Mouse (Mus musculus) MEL (cell line): ENCODE results near the gene Rhoa. TPM values are rescaled to one million over a fixed set of nuclear protein-coding genes. Genes with fewer than 3 reads are reported as not detected.

ENCODE experiments used
- DNase-seq: peaks from one replicate; pipeline ENCODE4 v3.0.0; 2011; ENCODE audit warnings: low read depth, low spot score
- H3K27ac ChIP-seq: 2 replicates; pipeline ENCODE4 v1.5.1; 2012; ENCODE audit warnings: low read depth, mild to moderate bottlenecking, control low read depth, low read length, moderate library complexity; ENCODE audit not compliant: control insufficient read depth
- H3K27me3 ChIP-seq, 2 experiments: fragments of 150-350 bp in 1 of 2; sonication (generic) in 1 of 2; 2 replicates each; pipeline ENCODE4 v1.6.1; 2012; ENCODE audit warnings: low read length in 2 of 2, mild to moderate bottlenecking in 2 of 2, improper control_type of control experiment in 1 of 2, moderate library complexity in 1 of 2; ENCODE audit not compliant: insufficient read depth in 2 of 2, control insufficient read depth in 1 of 2
- H3K36me3 ChIP-seq, 2 experiments: 2 replicates each; pipeline ENCODE4 v1.6.1; 2012 to 2014; ENCODE audit warnings: low read length in 2 of 2, improper control_type of control experiment in 1 of 2, inconsistent platforms in 1 of 2, mild to moderate bottlenecking in 1 of 2; ENCODE audit not compliant: insufficient read depth in 2 of 2, control insufficient read depth in 1 of 2
- H3K4me1 ChIP-seq, 2 experiments: fragments of 150-350 bp in 1 of 2; sonication (generic) in 1 of 2; 2 replicates each; pipeline ENCODE4 v1.6.1; 2012; ENCODE audit warnings: low read length in 2 of 2, improper control_type of control experiment in 1 of 2, mild to moderate bottlenecking in 1 of 2; ENCODE audit not compliant: insufficient read depth in 2 of 2, control insufficient read depth in 1 of 2
- H3K4me3 ChIP-seq, 2 experiments: fragments of 150-350 bp in 1 of 2; sonication (generic) in 1 of 2; 2 replicates each; pipeline ENCODE4 v1.5.1; 2012; ENCODE audit warnings: low read depth in 2 of 2, low read length in 2 of 2, mild to moderate bottlenecking in 2 of 2, moderate library complexity in 2 of 2, control low read depth in 1 of 2, improper control_type of control experiment in 1 of 2; ENCODE audit not compliant: control insufficient read depth in 1 of 2, insufficient read depth in 1 of 2
- H3K79me2 ChIP-seq: 2 replicates; pipeline ENCODE4 v1.6.1; 2012; ENCODE audit warnings: mild to moderate bottlenecking, low read length, moderate library complexity; ENCODE audit not compliant: control insufficient read depth, poor library complexity, insufficient read depth
- H3K9ac ChIP-seq: 2 replicates; pipeline ENCODE4 v1.6.1; 2012; ENCODE audit warnings: low read depth, mild to moderate bottlenecking, control low read depth, low read length, moderate library complexity; ENCODE audit not compliant: control insufficient read depth, poor library complexity, severe bottlenecking
- H3K9me3 ChIP-seq: fragments of 150-350 bp; sonication (generic); replicated peaks from 2 replicates; pipeline ENCODE4 v1.6.1; 2012; ENCODE audit warnings: mild to moderate bottlenecking, low read length, improper control_type of control experiment, moderate library complexity; ENCODE audit not compliant: insufficient read depth
- CHD2 ChIP-seq: IDR thresholded peaks from 2 replicates; pipeline ENCODE4 v1.6.1; 2011; ENCODE audit warnings: low read length, improper control_type of control experiment
- EP300 ChIP-seq, 2 experiments: IDR thresholded peaks; 2 replicates each; pipeline ENCODE4 v1.6.1; 2011; ENCODE audit warnings: improper control_type of control experiment in 2 of 2, low read length in 2 of 2, low read depth in 1 of 2, mild to moderate bottlenecking in 1 of 2
- GABPA ChIP-seq: IDR thresholded peaks from 2 replicates; pipeline ENCODE4 v1.6.1; 2012; ENCODE audit warnings: low read depth, mild to moderate bottlenecking, inconsistent platforms, low read length, improper control_type of control experiment, moderate library complexity
- HCFC1 ChIP-seq: IDR thresholded peaks from 2 replicates; pipeline ENCODE4 v1.6.1; 2012; ENCODE audit warnings: low read depth, mild to moderate bottlenecking, inconsistent platforms, low read length, improper control_type of control experiment, moderate library complexity
- JUND ChIP-seq: IDR thresholded peaks from 2 replicates; pipeline ENCODE4 v1.6.1; 2011; ENCODE audit warnings: low read depth, mild to moderate bottlenecking, improper control_type of control experiment, low read length
- KAT2A ChIP-seq: conservative IDR thresholded peaks from 2 replicates; pipeline ENCODE4 v1.6.1; 2012; ENCODE audit warnings: low read depth, low read length, improper control_type of control experiment, inconsistent platforms
- MAFK ChIP-seq: IDR thresholded peaks from 2 replicates; pipeline ENCODE4 v1.6.1; 2011; ENCODE audit warnings: low read depth, mild to moderate bottlenecking, low read length, improper control_type of control experiment, borderline replicate concordance
- MAX ChIP-seq: IDR thresholded peaks from 2 replicates; pipeline ENCODE4 v1.6.1; 2011; ENCODE audit warnings: low read length, improper control_type of control experiment
- MYB ChIP-seq: IDR thresholded peaks from 2 replicates; pipeline ENCODE4 v1.6.1; 2011; ENCODE audit warnings: mild to moderate bottlenecking, low read depth, low read length, improper control_type of control experiment
- NELFE ChIP-seq: IDR thresholded peaks from 2 replicates; pipeline ENCODE4 v1.6.1; 2011; ENCODE audit warnings: low read depth, low read length, improper control_type of control experiment
- RAD21 ChIP-seq: IDR thresholded peaks from 2 replicates; pipeline ENCODE4 v1.6.1; 2011; ENCODE audit warnings: mild to moderate bottlenecking, low read depth, low read length, improper control_type of control experiment
- SMC3 ChIP-seq: IDR thresholded peaks from 2 replicates; pipeline ENCODE4 v1.6.1; 2011; ENCODE audit warnings: low read depth, low read length, improper control_type of control experiment
- USF1 ChIP-seq: IDR thresholded peaks from 2 replicates; pipeline ENCODE4 v1.6.1; 2014; ENCODE audit warnings: low read depth, mild to moderate bottlenecking, inconsistent platforms, low read length, improper control_type of control experiment, moderate library complexity
- USF2 ChIP-seq, 2 experiments: IDR thresholded peaks; 2 replicates each; pipeline ENCODE4 v1.6.1; 2011 to 2012; ENCODE audit warnings: improper control_type of control experiment in 2 of 2, low read length in 2 of 2, borderline replicate concordance in 1 of 2, inconsistent platforms in 1 of 2, low read depth in 1 of 2, mild to moderate bottlenecking in 1 of 2; ENCODE audit not compliant: insufficient read depth in 1 of 2
- ZC3H11A ChIP-seq: IDR thresholded peaks from 2 replicates; pipeline ENCODE4 v1.6.1; 2012; ENCODE audit warnings: low read depth, mild to moderate bottlenecking, inconsistent platforms, low read length, improper control_type of control experiment
- ZMIZ1 ChIP-seq: IDR thresholded peaks from 2 replicates; pipeline ENCODE4 v1.6.1; 2012; ENCODE audit warnings: low read depth, mild to moderate bottlenecking, inconsistent platforms, low read length, improper control_type of control experiment, moderate library complexity
- polyA plus RNA-seq, 2 experiments: library from polyadenylated mRNA; stranded (reverse) in 1 of 2; unstranded in 1 of 2; fragments of >175 nt in 1 of 2; fragments of >200 nt in 1 of 2; gene quantifications; 2 replicates each; pipeline versions ENCODE4 v1.2.1 to v1.2.4; 2012; ENCODE audit warnings: low replicate concordance in 2 of 2, low read depth in 1 of 2; ENCODE audit not compliant: insufficient read length in 2 of 2, insufficient read depth in 1 of 2, missing spikeins in 1 of 2
- total RNA-seq: library from RNA; depleted of rRNA; stranded (reverse); fragments of 300-350 nt; gene quantifications from 2 replicates; pipeline ENCODE4 v1.2.3, GENCODE M21; 2012

The Rhoa gene
- total and polyA plus RNA-seq, 3 experiments: 80.9 to 241 TPM; not detected in 1

DNA sequence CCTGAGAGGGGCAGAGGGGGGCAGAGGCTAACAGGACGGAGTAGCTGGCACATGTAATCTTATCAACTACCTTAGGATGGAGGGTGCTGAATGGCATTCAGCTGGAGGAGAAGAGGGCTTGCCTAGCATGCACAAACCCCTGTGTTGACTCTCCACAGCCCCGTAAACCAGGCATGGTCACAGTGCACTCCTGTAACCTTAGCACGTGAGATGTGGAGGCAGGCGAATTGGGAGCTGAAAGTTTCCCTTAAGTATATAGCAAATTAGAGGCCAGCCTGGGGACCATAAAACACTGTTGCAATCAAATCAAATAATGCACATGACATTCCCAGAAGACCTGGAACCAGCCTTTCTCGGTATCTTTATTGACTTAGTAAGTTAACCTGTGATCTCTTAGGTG is 72.8 kb downstream of the Rhoa start:
- no peak for DNase-seq
- H3K4me3 ChIP-seq: no peak overlapping the region
- H3K4me1 ChIP-seq: no peaks in the 10 kb centered on the region
- no peak overlapping the region for H3K9ac ChIP-seq
- no peaks in the 10 kb centered on the region for H3K79me2 ChIP-seq
- TF ChIP-seq USF1 (no peak), KAT2A (no peak), HCFC1 (no peak), ZMIZ1 (no peak), JUND (no peak), MAX (no peak), CHD2 (no peak), RAD21 (no peak), MAFK (no peak)
- TF ChIP-seq, all 39 proteins: peak for 0
- no peaks in the 10 kb centered on the region for H3K9me3 ChIP-seq
- no peaks in the 10 kb centered on the region for H3K27me3 ChIP-seq
- H3K27ac ChIP-seq: no peak overlapping the region
- H3K36me3 ChIP-seq: peaks cover 0 to 22% of the 10 kb centered on the region in 2 experiments; a peak in 2 of 4 replicates

- no peak for DNase-seq
- Histone ChIP-seq H3K4me3 (no peak overlapping the region), H3K9ac (no peak overlapping the region), H3K79me2 (no peaks in the 10 kb centered on the region), H3K27ac (no peak overlapping the region), H3K4me1 (no peaks in the 10 kb centered on the region), H3K27me3 (no peaks in the 10 kb centered on the region), H3K9me3 (no peaks in the 10 kb centered on the region), H3K36me3 (peaks cover 0 to 19% of the 10 kb centered on the region in 2 experiments; a peak in 2 of 4 replicates)
- no peak for TF ChIP-seq NELFE
- TF ChIP-seq MYB: no peak
- TF ChIP-seq HCFC1: no peak
- TF ChIP-seq GABPA: no peak
- TF ChIP-seq SMC3: no peak
- no peak for TF ChIP-seq KAT2A
- no peak for TF ChIP-seq USF2 (IDR thresholded peaks at IDR 0.05; ENCODE audit: borderline replicate concordance in 1 of 2, insufficient read depth in 1 of 2, low read depth in 1 of 2, low read length in 2 of 2)
- no peak for TF ChIP-seq EP300 (IDR thresholded peaks at IDR 0.05; ENCODE audit: low read depth in 1 of 2, low read length in 2 of 2)
- no peak for TF ChIP-seq ZC3H11A
Observed at GRCm38 (mm10) chr9:108379294-108379693, 73.4 kb downstream of the Rhoa start.
